Mouse (Mus musculus) embryonic fibroblast, embryonic 13.5 days (primary cell): ENCODE data around the gene Sema4a.

ENCODE experiments used
- CTCF ChIP-seq: IDR thresholded peaks from 2 replicates; pipeline ENCODE4 v1.5.1; 2011; ENCODE audit warnings: mild to moderate bottlenecking, control low read depth, low read length, moderate library complexity, borderline replicate concordance; ENCODE audit not compliant: insufficient read depth
- POLR2A ChIP-seq: IDR thresholded peaks from 2 replicates; pipeline ENCODE4 v1.6.1; 2011; ENCODE audit warnings: low read depth, mild to moderate bottlenecking, control low read depth, low read length, moderate library complexity

GRCm38 (mm10) chr3:88439582-88439981 is 21.4 kb downstream of the Sema4a start:
- TF ChIP-seq CTCF (no peak), POLR2A (no peak)
